Mouse (Mus musculus) spleen, adult 10 weeks (tissue): ENCODE measurements around the gene Vmn1r195. TPM values are rescaled to one million over a fixed set of nuclear protein-coding genes. Genes with fewer than 3 reads are reported as not detected.

Source experiments
- polyA plus RNA-seq: library from polyadenylated mRNA; stranded (reverse); fragments of 350-450 nt; fragmentation: Illumina TruSeq; extraction: RNeasy Lipid Tissue Mini Kit (QIAGEN cat#74804); gene quantifications from one replicate; pipeline ENCODE4 v1.2.3, GENCODE M21; 2015; ENCODE audit warnings: low replicate concordance; ENCODE audit not compliant: insufficient read depth

The Vmn1r195 gene
- polyA plus RNA-seq = not detected

DNA sequence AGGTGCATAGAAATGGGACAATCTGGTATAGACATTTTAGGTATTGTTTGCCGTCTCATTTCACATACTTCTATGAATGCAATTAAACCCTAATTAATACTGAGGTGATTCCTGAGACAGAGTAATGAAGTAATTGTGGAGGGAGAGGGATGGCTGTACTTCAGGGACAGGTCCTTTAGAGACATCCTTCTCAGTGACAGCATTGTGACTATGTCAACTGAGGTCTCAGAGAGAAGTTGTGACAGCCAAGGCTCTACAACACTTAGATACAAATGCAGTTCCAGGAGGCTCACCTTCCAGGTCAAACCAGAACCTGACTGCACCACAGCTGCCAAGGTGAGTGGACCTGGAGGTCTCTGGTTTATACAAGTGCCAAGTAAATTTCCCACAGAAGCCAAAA is at the start of gene Vmn1r195:
TSS of gene Vmn1r195 (plus strand) at position 301 of the 400 bp plus-strand sequence.

DNA sequence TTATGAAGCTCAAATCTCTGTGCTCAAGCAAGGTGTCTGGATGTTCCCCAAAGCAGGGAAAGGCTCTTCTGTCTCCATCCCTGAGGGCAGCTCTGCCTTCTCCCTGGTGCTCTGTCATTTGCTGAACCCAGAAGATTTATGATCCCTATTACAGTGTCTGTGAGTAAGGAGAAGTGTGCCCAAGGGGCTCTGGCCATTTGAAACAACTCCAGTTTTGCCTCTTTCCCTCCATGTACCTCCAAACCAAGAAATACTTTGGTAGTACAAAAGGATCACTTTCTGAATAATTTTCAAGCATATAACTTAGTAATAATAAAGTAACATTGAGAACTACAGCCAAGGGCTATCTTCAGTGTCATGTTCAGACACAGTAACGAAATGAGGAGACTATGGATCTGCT is 47.3 kb upstream of the Vmn1r195 start, which contains the start of gene Vmn1r193:
TSS of gene Vmn1r193 (minus strand) at position 101 of the 400 bp plus-strand sequence.

DNA sequence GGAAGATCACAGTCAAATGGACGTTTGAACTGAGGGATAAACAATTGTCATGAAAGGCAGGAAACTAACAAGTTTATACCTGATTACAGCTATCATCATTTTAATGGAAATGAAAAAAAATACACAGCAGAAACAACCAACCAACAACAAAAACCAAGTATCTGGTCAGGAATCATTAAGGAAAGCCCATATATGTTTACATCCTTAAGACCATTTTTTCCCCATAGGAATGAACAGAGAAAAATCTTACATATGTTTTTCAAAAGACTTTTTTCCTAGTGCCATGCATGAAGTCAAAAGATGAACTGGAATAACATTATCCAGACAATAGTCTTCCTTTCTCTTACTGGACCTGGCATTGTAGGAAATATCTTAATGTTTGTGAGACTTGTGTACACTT is 26.4 kb upstream of the Vmn1r195 start, which contains the start of gene Vmn1r194:
TSS of gene Vmn1r194 (plus strand) at position 301 of the 400 bp plus-strand sequence.

DNA sequence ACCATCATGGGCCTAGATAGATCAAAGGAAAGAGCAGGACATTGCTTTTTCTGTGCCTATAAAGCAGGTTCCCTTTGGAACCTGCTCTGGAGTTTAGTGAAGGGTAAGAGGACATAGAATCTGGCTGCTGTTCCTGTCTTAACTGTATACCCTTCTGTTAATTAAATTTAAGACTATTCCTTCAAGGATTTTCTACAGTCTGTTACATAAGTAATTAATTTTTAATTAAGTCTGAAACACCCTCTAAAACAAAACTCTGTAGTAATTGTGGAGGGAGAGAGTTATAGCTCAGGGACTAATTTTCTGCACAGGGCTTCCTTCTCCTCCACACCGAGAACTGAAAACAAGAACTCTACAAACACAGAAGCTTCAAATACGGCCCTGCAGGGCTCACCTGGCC is 19.3 kb downstream of the Vmn1r195 start, which contains the start of gene Vmn1r196:
TSS of gene Vmn1r196 (plus strand) at position 301 of the 400 bp plus-strand sequence.

DNA sequence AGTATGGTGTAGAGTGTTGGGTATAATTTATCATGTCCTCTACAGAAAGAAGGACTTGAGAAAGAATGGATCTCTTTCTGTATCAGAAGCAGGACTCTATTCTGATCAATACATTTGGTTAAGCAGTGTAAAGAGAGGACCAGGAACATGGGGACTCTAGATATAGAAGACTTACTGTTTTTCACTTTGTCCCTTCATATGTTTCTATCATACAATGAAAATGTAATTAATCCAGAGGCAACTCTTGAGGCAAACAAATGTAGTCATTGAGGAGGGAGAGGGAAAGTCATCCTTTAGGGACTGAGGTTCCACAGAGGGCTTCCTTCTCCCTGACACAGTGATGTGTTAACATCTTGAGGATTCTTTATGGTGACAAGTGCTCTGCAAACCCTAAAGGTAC is 54.0 kb downstream of the Vmn1r195 start, which contains the start of gene Vmn1r197:
TSS of gene Vmn1r197 (plus strand) at position 301 of the 400 bp plus-strand sequence.

Other genes starting within 250 kb of the Vmn1r195 start
- not detected for gene Hist1h2ah, start 235.0 kb upstream of the Vmn1r195 start, polyA plus RNA-seq
- gene Hist1h2bk, start 234.7 kb upstream of the Vmn1r195 start, polyA plus RNA-seq = not detected
- gene Hist1h4i, start 229.2 kb upstream of the Vmn1r195 start, polyA plus RNA-seq = 7.6 TPM
- gene Hist1h2ag, start 227.6 kb upstream of the Vmn1r195 start, polyA plus RNA-seq = not detected
- not detected for gene Hist1h2bj, start 227.3 kb upstream of the Vmn1r195 start, polyA plus RNA-seq
- gene Vmn1r188, start 186.1 kb upstream of the Vmn1r195 start, polyA plus RNA-seq = not detected
- not detected for gene Vmn1r189, start 164.7 kb upstream of the Vmn1r195 start, polyA plus RNA-seq
- gene Vmn1r191, start 86.6 kb upstream of the Vmn1r195 start, polyA plus RNA-seq = not detected
- gene Vmn1r192, start 79.4 kb upstream of the Vmn1r195 start, polyA plus RNA-seq = not detected
- gene Vmn1r193, start 47.4 kb upstream of the Vmn1r195 start, polyA plus RNA-seq = not detected
- gene Vmn1r194, start 26.3 kb upstream of the Vmn1r195 start, polyA plus RNA-seq = not detected
- gene Vmn1r196, start 19.4 kb downstream of the Vmn1r195 start, polyA plus RNA-seq = not detected
- not detected for gene Vmn1r197, start 54.1 kb downstream of the Vmn1r195 start, polyA plus RNA-seq
- not detected for gene Vmn1r198, start 79.8 kb downstream of the Vmn1r195 start, polyA plus RNA-seq
- gene Vmn1r199, start 109.3 kb downstream of the Vmn1r195 start, polyA plus RNA-seq = not detected
- not detected for gene Vmn1r200, start 119.9 kb downstream of the Vmn1r195 start, polyA plus RNA-seq
- not detected for gene Vmn1r201, start 201.4 kb downstream of the Vmn1r195 start, polyA plus RNA-seq
- gene Vmn1r202, start 234.9 kb downstream of the Vmn1r195 start, polyA plus RNA-seq = not detected
- gene Vmn1r203, start 247.6 kb downstream of the Vmn1r195 start, polyA plus RNA-seq = 0.03 TPM